Mouse (Mus musculus) gastrocnemius, postnatal 36 days (tissue): ENCODE results near the gene Wipf1. TPM values are rescaled to one million over a fixed set of nuclear protein-coding genes. Genes with fewer than 3 reads are reported as not detected.
"Not testable (repeated sequence)": the region's sequence is repeated elsewhere in the genome, so short reads cannot be mapped to it uniquely, and the experiment has no call there.

ENCODE experiments used
- DNase-seq, 2 experiments: peaks; one replicate each; pipeline ENCODE4 v3.0.0; 2022
- intact Hi-C: fragments of 180-260 bp; cut with DNase I; formaldehyde crosslinking; loops from one replicate; pipeline ENCODE4 v1.15.1; 2025
- total RNA-seq, 2 experiments: library from RNA; stranded (reverse); gene quantifications; 2 replicates each; pipeline ENCODE4 v1.2.3; 2021

Wipf1 gene
- total RNA-seq, 2 experiments from 2014 or later: 9.7 to 9.8 TPM

DNA sequence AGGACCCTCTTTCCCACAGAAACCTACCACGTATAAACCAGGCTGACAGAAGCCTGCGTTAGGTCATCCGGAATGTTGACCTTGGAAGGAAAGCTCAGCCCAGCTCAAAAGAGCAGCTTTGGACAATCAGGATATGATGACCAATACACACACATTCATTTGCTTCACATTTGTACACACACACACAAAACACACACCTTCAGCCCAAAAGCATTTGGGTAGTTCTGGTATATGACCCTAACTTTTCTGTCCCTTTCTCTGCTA is 19.6 kb downstream of the Wipf1 start:
- DNase-seq: no peak
- intact Hi-C loops: no loop called here

- intact Hi-C loops: no loop called here
- peak; percentile 45 to 54 for DNase-seq
Measured at GRCm38 (mm10) chr2:73509248-73510024, 20.1 kb downstream of the Wipf1 start.

DNA sequence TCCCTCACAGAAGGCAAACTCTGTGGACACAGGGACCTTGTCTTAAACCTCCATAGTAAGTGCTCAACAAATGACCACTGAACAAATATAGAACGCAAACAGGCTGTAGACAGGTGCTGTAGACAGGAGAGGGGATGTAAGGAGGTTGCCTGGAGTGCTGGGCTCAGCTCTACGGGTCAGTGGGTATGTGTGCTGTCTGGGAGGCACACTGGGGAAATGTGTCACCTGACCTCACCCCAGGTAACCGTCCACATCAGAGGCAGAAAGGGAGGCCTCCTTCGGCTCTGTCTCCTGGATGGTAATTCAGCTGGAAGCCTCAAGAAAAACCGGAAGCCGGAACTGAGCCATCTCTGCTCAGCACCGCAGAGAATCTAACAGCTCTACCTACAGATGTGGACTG is 21.6 kb downstream of the Wipf1 start:
- intact Hi-C loops: no loop called here
- DNase-seq: no peak

GRCm38 (mm10) chr2:73506337-73506736 is 23.2 kb downstream of the Wipf1 start:
- intact Hi-C loops, DNase-seq: not testable (repeated sequence)

- no peak for DNase-seq
- intact Hi-C loops: no loop called here
Measured at GRCm38 (mm10) chr2:73502863-73503429, 26.6 kb downstream of the Wipf1 start.

- intact Hi-C loops: no loop called here
- no peak for DNase-seq
Measured at GRCm38 (mm10) chr2:73500864-73501263, 28.7 kb downstream of the Wipf1 start.

GRCm38 (mm10) chr2:73498322-73498721 is 31.2 kb downstream of the Wipf1 start:
- intact Hi-C loops: no loop called here

GRCm38 (mm10) chr2:73497572-73497971 is 32.0 kb downstream of the Wipf1 start:
- no peak for DNase-seq
- intact Hi-C loops: no loop called here

More at GRCm38 (mm10) chr2:73498322-73498721, 31.2 kb downstream of the Wipf1 start:
- no peak for DNase-seq

- no peak for DNase-seq
- intact Hi-C loops: no loop called here
Measured at GRCm38 (mm10) chr2:73496944-73497343, 32.6 kb downstream of the Wipf1 start.

GRCm38 (mm10) chr2:73496329-73496685 is 33.2 kb downstream of the Wipf1 start:
- DNase-seq: no peak
- intact Hi-C loops: no loop called here

- intact Hi-C loops: no loop called here
- DNase-seq: peak in 1 of 2 experiments; percentile 37
Measured at GRCm38 (mm10) chr2:73495617-73496328, 33.8 kb downstream of the Wipf1 start.

DNA sequence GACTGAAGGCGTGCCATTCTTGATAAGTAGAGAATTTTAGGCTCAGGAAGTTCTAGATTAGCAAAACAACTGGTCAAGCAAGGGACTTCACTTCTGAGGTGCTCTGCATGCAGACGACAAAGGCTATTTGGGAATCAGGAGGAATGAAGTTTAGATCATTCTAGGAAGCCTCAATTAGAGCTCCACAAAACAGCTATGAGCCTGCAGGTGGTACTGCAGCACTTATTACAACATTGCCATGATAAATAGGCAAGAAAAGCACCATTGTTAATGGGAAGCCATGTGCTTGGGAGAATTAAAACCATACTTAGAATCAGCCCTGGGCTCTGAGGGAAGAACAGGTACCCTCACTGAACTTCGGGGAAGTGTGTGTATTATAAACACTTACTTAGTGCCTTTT is 36.0 kb downstream of the Wipf1 start:
- intact Hi-C loops: no loop called here

GRCm38 (mm10) chr2:73491442-73492241 is 37.9 kb downstream of the Wipf1 start:
- intact Hi-C loops: no loop called here
- DNase-seq: peak in 1 of 2 experiments; percentile 57

More for the DNA sequence above, 36.0 kb downstream of the Wipf1 start:
- DNase-seq: no peak

GRCm38 (mm10) chr2:73490466-73490865 is 39.1 kb downstream of the Wipf1 start:
- intact Hi-C loops: no loop called here
- DNase-seq: no peak

DNA sequence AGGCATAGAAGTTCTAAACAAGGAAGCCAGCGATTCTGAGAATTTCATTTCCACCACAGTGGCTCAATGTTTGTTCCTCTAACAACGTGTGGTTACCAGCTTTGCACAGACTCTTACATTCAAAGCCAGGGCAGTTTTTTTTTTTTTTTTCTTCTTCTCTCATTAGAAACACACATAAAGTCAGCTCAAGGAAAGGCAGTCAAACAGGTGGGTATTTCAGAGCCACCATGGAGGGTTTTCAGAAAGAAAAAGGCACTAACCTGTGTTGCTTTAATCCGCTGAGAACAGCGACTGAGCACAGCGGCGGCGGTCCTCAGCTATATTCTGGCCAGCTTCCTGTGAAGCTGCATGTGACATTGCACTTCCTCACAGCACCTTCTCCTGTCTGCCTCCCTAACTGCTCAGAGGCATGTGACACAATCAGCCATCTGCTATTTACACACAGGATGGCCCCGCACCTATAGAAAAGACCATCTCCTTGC is 43.4 kb downstream of the Wipf1 start:
- no peak for DNase-seq
- intact Hi-C loops: no loop called here

DNA sequence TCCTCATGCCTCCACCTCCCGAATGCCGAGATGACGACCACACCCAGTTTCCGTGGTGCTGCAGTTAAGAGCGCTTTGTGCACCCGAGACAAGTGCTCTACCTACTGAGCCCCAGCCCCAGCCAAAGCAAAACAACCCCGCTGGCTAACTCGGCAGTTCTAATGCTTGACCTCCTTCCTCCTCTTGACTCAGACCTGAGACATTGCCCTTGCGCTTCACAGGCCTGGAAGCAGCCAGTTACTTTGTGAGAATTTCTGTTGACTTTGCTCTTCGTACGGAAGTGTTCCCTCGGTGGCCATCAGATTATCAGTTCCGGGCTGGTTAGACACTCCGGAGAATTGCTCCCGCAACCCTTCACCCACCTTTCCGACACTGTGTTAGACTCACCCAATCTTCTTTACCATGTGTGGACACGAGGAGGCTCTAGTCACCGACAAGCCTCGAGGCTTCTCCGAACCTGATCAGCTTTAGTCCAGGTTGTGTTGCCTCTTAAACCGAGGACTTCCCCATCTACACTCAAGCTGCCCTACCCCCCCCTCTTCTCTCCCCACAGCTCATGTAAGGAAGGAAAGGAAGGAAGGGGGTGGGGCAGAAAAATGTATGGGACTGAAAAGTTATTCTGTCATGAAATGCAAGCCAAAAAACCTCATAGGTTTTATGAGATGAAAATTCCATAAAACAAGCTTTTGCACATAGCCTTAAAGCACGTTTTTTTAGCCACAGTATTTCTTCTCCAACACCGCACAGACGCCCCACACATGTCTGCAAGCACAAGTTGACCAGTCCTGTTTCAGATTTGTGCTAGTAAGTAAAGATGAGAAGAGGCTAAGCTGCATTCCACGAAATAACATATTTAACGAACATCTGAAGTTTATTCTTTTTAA is 44.1 kb downstream of the Wipf1 start:
- intact Hi-C loops: no loop called here
- DNase-seq: no peak

DNA sequence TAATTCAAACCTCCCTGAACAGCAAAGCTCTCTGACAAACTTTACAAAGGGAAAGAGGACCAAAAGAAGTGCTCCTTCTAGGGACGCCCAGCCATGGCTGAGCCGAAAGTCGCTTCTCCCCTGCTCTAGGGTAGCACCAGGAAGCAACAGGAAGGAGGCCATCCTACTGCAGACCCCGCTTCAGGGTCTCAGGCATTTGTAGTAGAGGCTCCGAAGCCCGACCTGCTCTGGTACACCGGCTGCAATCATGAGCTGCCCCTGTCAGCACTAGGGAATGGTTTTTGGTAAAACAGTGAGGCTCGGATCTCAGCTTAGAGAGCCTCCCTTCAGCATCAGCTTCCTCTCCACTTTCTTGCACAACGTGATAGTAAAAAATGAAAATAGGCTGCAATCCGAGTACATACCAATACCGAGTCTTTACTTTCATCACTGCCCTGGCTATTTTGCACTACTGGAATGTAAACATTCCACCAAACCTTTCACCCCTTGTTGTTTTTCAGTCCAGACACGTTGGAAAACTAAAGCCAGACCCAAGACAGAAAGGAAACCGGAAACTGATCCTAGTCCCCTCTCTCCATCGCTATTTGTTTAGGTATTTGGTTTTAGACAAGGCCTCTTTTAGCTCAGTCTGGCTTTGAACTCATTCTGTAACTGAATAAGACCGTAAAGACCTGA is 44.8 kb downstream of the Wipf1 start:
- intact Hi-C loops: no loop called here
- DNase-seq: no peak

DNA sequence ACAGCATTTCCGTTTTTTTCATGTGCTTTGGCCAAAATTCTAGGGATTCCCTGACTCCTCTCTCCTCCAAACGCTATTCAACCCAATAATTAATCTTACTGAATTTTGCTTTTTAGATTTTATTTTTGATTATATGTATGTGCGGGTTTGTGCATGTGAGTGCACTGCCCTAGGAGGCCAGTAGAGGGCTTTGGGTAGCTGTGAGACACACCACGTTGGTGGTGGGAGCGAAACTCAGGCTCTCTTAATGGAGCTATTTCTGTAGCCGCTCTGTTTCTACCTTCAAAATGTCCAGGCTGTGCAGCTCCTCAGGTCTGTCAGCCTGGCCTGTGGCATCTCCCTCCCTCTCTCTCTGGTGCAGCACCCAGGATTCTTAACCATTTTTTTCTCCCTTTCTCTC is 50.7 kb downstream of the Wipf1 start:
- intact Hi-C loops: no loop called here
- no peak for DNase-seq

DNA sequence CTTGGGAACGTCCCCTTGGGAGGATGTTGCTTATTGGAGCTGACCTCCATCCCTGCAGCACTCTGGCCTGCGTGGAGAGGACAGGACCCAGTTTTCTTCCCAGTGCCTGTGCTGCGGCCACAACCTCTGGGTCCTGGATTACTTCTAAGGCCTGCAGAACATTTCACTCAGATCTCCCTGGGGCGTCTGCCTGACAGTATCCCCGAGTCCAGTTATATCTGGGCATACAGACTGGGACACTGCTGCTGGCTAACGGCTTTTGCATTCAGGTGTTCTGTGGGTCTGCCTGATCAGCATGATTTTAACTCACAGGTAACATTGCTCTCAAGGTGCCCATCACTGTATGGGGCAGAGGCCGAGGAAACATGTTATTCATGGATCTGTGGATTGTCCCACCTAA is 52.0 kb downstream of the Wipf1 start:
- DNase-seq: no peak
- intact Hi-C loops: no loop called here
